Mouse (Mus musculus): ENCODE results near the gene Gpr35.

Gene Gpr35

GRCm38 (mm10) chr1:92950607-92951006 is at the start of gene Gpr35:
Gene Gpr35 (plus strand): TSS chr1:92950865.
- no peak for DNase-seq (ENCODE audit: low read depth, low spot score)

GRCm38 (mm10) chr1:92902786-92903185 is 47.9 kb upstream of the Gpr35 start, which contains the start of gene Ankmy1:
Gene Ankmy1 (minus strand): TSS chr1:92902906.
- DNase-seq (ENCODE audit: low read depth, low spot score): no peak

- no peak for DNase-seq (ENCODE audit: low read depth, low spot score)
Observed at GRCm38 (mm10) chr1:92903627-92904026, 47.0 kb upstream of the Gpr35 start.

- DNase-seq (ENCODE audit: low read depth, low spot score): no peak
Observed at GRCm38 (mm10) chr1:92905703-92906310, 44.9 kb upstream of the Gpr35 start.

GRCm38 (mm10) chr1:92906779-92907631 is 43.7 kb upstream of the Gpr35 start, which contains the start of gene Dusp28:
Gene Dusp28 (plus strand): TSS chr1:92906981.
- peak; percentile 79 for DNase-seq (ENCODE audit: low read depth, low spot score)

GRCm38 (mm10) chr1:92907632-92908360 is 42.9 kb upstream of the Gpr35 start:
- no peak for DNase-seq (ENCODE audit: low read depth, low spot score)

- no peak for DNase-seq (ENCODE audit: low read depth, low spot score)
Observed at GRCm38 (mm10) chr1:92908664-92909063, 42.0 kb upstream of the Gpr35 start.

- no peak for DNase-seq (ENCODE audit: low read depth, low spot score)
Observed at GRCm38 (mm10) chr1:92909068-92909467, 41.6 kb upstream of the Gpr35 start.

- DNase-seq (ENCODE audit: low read depth, low spot score): no peak
Observed at GRCm38 (mm10) chr1:92910239-92910885, 40.3 kb upstream of the Gpr35 start, which contains the start of gene Rnpepl1. Gene Rnpepl1 (plus strand): TSS chr1:92910783.

- DNase-seq (ENCODE audit: low read depth, low spot score): no peak
Observed at GRCm38 (mm10) chr1:92910925-92911720, 39.5 kb upstream of the Gpr35 start.

- no peak for DNase-seq (ENCODE audit: low read depth, low spot score)
Observed at GRCm38 (mm10) chr1:92911721-92912138, 38.9 kb upstream of the Gpr35 start.

- DNase-seq (ENCODE audit: low read depth, low spot score): no peak
Observed at GRCm38 (mm10) chr1:92912286-92912685, 38.4 kb upstream of the Gpr35 start.

GRCm38 (mm10) chr1:92914239-92914638 is 36.4 kb upstream of the Gpr35 start:
- no peak for DNase-seq (ENCODE audit: low read depth, low spot score)

GRCm38 (mm10) chr1:92914993-92915392 is 35.7 kb upstream of the Gpr35 start:
- DNase-seq (ENCODE audit: low read depth, low spot score): no peak

GRCm38 (mm10) chr1:92916725-92917124 is 33.9 kb upstream of the Gpr35 start:
- DNase-seq (ENCODE audit: low read depth, low spot score): no peak

GRCm38 (mm10) chr1:92919151-92919550 is 31.5 kb upstream of the Gpr35 start:
- DNase-seq (ENCODE audit: low read depth, low spot score): no peak

GRCm38 (mm10) chr1:92919775-92920174 is 30.9 kb upstream of the Gpr35 start:
- DNase-seq (ENCODE audit: low read depth, low spot score): no peak

GRCm38 (mm10) chr1:92920474-92921200 is 30.0 kb upstream of the Gpr35 start:
- DNase-seq (ENCODE audit: low read depth, low spot score): no peak

- DNase-seq (ENCODE audit: low read depth, low spot score): no peak
Observed at GRCm38 (mm10) chr1:92921496-92921895, 29.2 kb upstream of the Gpr35 start.

GRCm38 (mm10) chr1:92930171-92930706 is 20.4 kb upstream of the Gpr35 start:
- no peak for DNase-seq (ENCODE audit: low read depth, low spot score)

Measured in c-Kit-negative CD71-positive TER-119-positive erythroid progenitor cells, embryonic 14.5 days (primary cell).